Mouse (Mus musculus): ENCODE results near the gene Hdac9. TPM values are rescaled to one million over a fixed set of nuclear protein-coding genes. Genes with fewer than 3 reads are reported as not detected.
A peak's percentile ranks its signal among the peaks of the same experiment; 100 is the strongest.

The Hdac9 gene
- total and polyA plus RNA-seq, 2 experiments from 2014 or later, result 14.9 to 21.6 TPM

- 96% methylated on average over 1 of the region's 1 CpGs for WGBS
- Histone ChIP-seq H3K4me2 (ENCODE audit: low read depth) (no peak overlapping the region), H3K27me3 (ENCODE audit: insufficient read depth, low read length) (no peaks in the 10 kb centered on the region), H3K9ac (no peak overlapping the region), H3K4me1 (ENCODE audit: insufficient read depth) (no peaks in the 10 kb centered on the region), H3K27ac (ENCODE audit: low read depth, low read length) (no peak overlapping the region), H3K36me3 (ENCODE audit: insufficient read depth) (no peaks in the 10 kb centered on the region), H3K9me3 (ENCODE audit: low read length) (no peaks in the 10 kb centered on the region), H3K4me3 (ENCODE audit: low read depth, low read length) (no peak overlapping the region)
- DNase-seq (no peak), ATAC-seq (no peak)
- TF ChIP-seq CTCF (IDR thresholded peaks at IDR 0.05; ENCODE audit: low read depth), result no peak
Measured at GRCm38 (mm10) chr12:34091851-34092250, 825.0 kb downstream of the Hdac9 start.

GRCm38 (mm10) chr12:34087292-34087942, 829.5 kb downstream of the Hdac9 start:
- Histone ChIP-seq H3K36me3 (ENCODE audit: insufficient read depth) (no peaks in the 10 kb centered on the region), H3K9me3 (ENCODE audit: low read length) (no peaks in the 10 kb centered on the region), H3K27ac (ENCODE audit: low read depth, low read length) (no peak overlapping the region), H3K4me1 (ENCODE audit: insufficient read depth) (no peaks in the 10 kb centered on the region), H3K27me3 (ENCODE audit: insufficient read depth, low read length) (no peaks in the 10 kb centered on the region), H3K9ac (no peak overlapping the region), H3K4me2 (ENCODE audit: low read depth) (no peak overlapping the region), H3K4me3 (ENCODE audit: low read depth, low read length) (no peak overlapping the region)
- TF ChIP-seq CTCF (IDR thresholded peaks at IDR 0.05; ENCODE audit: low read depth), result no peak
- ATAC-seq (no peak), DNase-seq (no peak)
- 73% methylated on average over 2 of the region's 2 CpGs for WGBS

GRCm38 (mm10) chr12:34076981-34077380, 839.9 kb downstream of the Hdac9 start:
- TF ChIP-seq CTCF (IDR thresholded peaks at IDR 0.05; ENCODE audit: low read depth), result no peak
- H3K9me3 ChIP-seq (ENCODE audit: low read length), result no peaks in the 10 kb centered on the region
- H3K36me3 ChIP-seq (ENCODE audit: insufficient read depth), result no peaks in the 10 kb centered on the region
- no peaks in the 10 kb centered on the region for H3K27me3 ChIP-seq (ENCODE audit: insufficient read depth, low read length)
- ATAC-seq (no peak), DNase-seq (no peak)
- no peak overlapping the region for H3K9ac ChIP-seq
- no peak overlapping the region for H3K27ac ChIP-seq (ENCODE audit: low read depth, low read length)
- H3K4me2 ChIP-seq (ENCODE audit: low read depth), result no peak overlapping the region
- H3K4me3 ChIP-seq (ENCODE audit: low read depth, low read length), result no peak overlapping the region
- H3K4me1 ChIP-seq (ENCODE audit: insufficient read depth), result no peaks in the 10 kb centered on the region
- WGBS, result 90% methylated on average over 2 of the region's 2 CpGs

GRCm38 (mm10) chr12:34075805-34076509, 840.9 kb downstream of the Hdac9 start:
- no peaks in the 10 kb centered on the region for H3K4me1 ChIP-seq (ENCODE audit: insufficient read depth)
- no peak for DNase-seq
- no peak overlapping the region for H3K9ac ChIP-seq
- H3K9me3 ChIP-seq (ENCODE audit: low read length), result no peaks in the 10 kb centered on the region
- H3K36me3 ChIP-seq (ENCODE audit: insufficient read depth), result no peaks in the 10 kb centered on the region
- H3K27me3 ChIP-seq (ENCODE audit: insufficient read depth, low read length), result no peaks in the 10 kb centered on the region
- no peak for TF ChIP-seq CTCF (IDR thresholded peaks at IDR 0.05; ENCODE audit: low read depth)
- WGBS, result 79% methylated on average over 9 of the region's 9 CpGs
- no peak overlapping the region for H3K4me2 ChIP-seq (ENCODE audit: low read depth)
- no peak overlapping the region for H3K27ac ChIP-seq (ENCODE audit: low read depth, low read length)
- ATAC-seq, result no peak
- no peak overlapping the region for H3K4me3 ChIP-seq (ENCODE audit: low read depth, low read length)

GRCm38 (mm10) chr12:34052508-34052907, 864.4 kb downstream of the Hdac9 start:
- 54% methylated on average over 5 of the region's 5 CpGs for WGBS
- Histone ChIP-seq H3K4me2 (ENCODE audit: low read depth) (no peak overlapping the region), H3K36me3 (ENCODE audit: insufficient read depth) (no peaks in the 10 kb centered on the region), H3K4me1 (ENCODE audit: insufficient read depth) (no peaks in the 10 kb centered on the region), H3K4me3 (ENCODE audit: low read depth, low read length) (no peak overlapping the region), H3K27ac (ENCODE audit: low read depth, low read length) (no peak overlapping the region), H3K9me3 (ENCODE audit: low read length) (no peaks in the 10 kb centered on the region), H3K27me3 (ENCODE audit: insufficient read depth, low read length) (no peaks in the 10 kb centered on the region), H3K9ac (no peak overlapping the region)
- peak; percentile 60; the same call in 1 of the 2 replicates for ATAC-seq
- TF ChIP-seq CTCF (IDR thresholded peaks at IDR 0.05; ENCODE audit: low read depth), result no peak
- peak; percentile 31 for DNase-seq

GRCm38 (mm10) chr12:34052036-34052435, 864.9 kb downstream of the Hdac9 start:
- Histone ChIP-seq H3K9me3 (ENCODE audit: low read length) (no peaks in the 10 kb centered on the region), H3K36me3 (ENCODE audit: insufficient read depth) (no peaks in the 10 kb centered on the region), H3K4me3 (ENCODE audit: low read depth, low read length) (no peak overlapping the region), H3K4me1 (ENCODE audit: insufficient read depth) (no peaks in the 10 kb centered on the region), H3K27ac (ENCODE audit: low read depth, low read length) (no peak overlapping the region), H3K9ac (no peak overlapping the region), H3K27me3 (ENCODE audit: insufficient read depth, low read length) (no peaks in the 10 kb centered on the region), H3K4me2 (ENCODE audit: low read depth) (no peak overlapping the region)
- peak; percentile 48 for ATAC-seq
- TF ChIP-seq CTCF (IDR thresholded peaks at IDR 0.05; ENCODE audit: low read depth), result no peak
- WGBS, result 36% methylated on average over 3 of the region's 3 CpGs
- DNase-seq, result no peak

- H3K9me3 ChIP-seq (ENCODE audit: low read length), result no peaks in the 10 kb centered on the region
- no peaks in the 10 kb centered on the region for H3K36me3 ChIP-seq (ENCODE audit: insufficient read depth)
- H3K9ac ChIP-seq, result no peak overlapping the region
- WGBS, result 60% methylated on average over 7 of the region's 7 CpGs
- no peak overlapping the region for H3K4me3 ChIP-seq (ENCODE audit: low read depth, low read length)
- H3K27me3 ChIP-seq (ENCODE audit: insufficient read depth, low read length), result no peaks in the 10 kb centered on the region
- DNase-seq (no peak), ATAC-seq (no peak)
- no peak overlapping the region for H3K27ac ChIP-seq (ENCODE audit: low read depth, low read length)
- no peaks in the 10 kb centered on the region for H3K4me1 ChIP-seq (ENCODE audit: insufficient read depth)
- no peak overlapping the region for H3K4me2 ChIP-seq (ENCODE audit: low read depth)
- TF ChIP-seq CTCF (IDR thresholded peaks at IDR 0.05; ENCODE audit: low read depth), result no peak
Measured at GRCm38 (mm10) chr12:34051112-34051511, 865.8 kb downstream of the Hdac9 start.

Data from forebrain, postnatal 0 days (tissue).